Comparison of ENCODE assay signal across 11 mouse cellular contexts in genomic region chr9:36990626-36991368, GRCm38 (mm10).
DNase-seq lines count a peak whose midpoint lies in the region; ATAC-seq lines count a peak whose summit lies in the region.
"Had no signal": no experiment of that assay in that cellular context is flagged by ENCODE, and none has a peak within 500 bp of the region (broad histone marks: within the 10 kb centered on the region; RNA-seq: fewer than 3 reads in every experiment).

No protein-coding gene starts in this region.

- no peaks in the 10 kb centered on the region for H3K9me3 ChIP-seq in forebrain, embryonic 13.5 days (replicated peaks)
- no peaks in the 10 kb centered on the region for H3K9me3 ChIP-seq in forebrain, embryonic 11.5 days (ENCODE audit: control insufficient read depth, low read length)
- H3K9me3 ChIP-seq in embryonic facial prominence, embryonic 10.5 days = no peaks in the 10 kb centered on the region
- no peaks in the 10 kb centered on the region for H3K9me3 ChIP-seq in midbrain, embryonic 15.5 days
- H3K9me3 ChIP-seq: heart, embryonic 10.5 days; lung, embryonic 15.5 days had no signal

- H3K9ac ChIP-seq in forebrain, embryonic 13.5 days = 0 out of 2 replicates have a peak overlapping the region, but pooled peaks have one; percentile 12
- no peak overlapping the region for H3K9ac ChIP-seq in forebrain, embryonic 11.5 days (ENCODE audit: low read length)
- H3K9ac ChIP-seq in midbrain, embryonic 15.5 days = no peak overlapping the region
- H3K9ac ChIP-seq: lung, embryonic 15.5 days had no signal

- no peak overlapping the region for H3K4me3 ChIP-seq in forebrain, embryonic 13.5 days
- H3K4me3 ChIP-seq in forebrain, embryonic 11.5 days (ENCODE audit: low read depth, low read length) = no peak overlapping the region
- no peak overlapping the region for H3K4me3 ChIP-seq in embryonic facial prominence, embryonic 10.5 days
- no peak overlapping the region for H3K4me3 ChIP-seq in midbrain, embryonic 15.5 days
- H3K4me3 ChIP-seq: heart, embryonic 10.5 days; lung, embryonic 15.5 days had no signal

- H3K27me3 ChIP-seq in forebrain, embryonic 13.5 days = no peaks in the 10 kb centered on the region
- H3K27me3 ChIP-seq in forebrain, embryonic 11.5 days (ENCODE audit: control insufficient read depth, insufficient read depth, low read length) = no peaks in the 10 kb centered on the region
- H3K27me3 ChIP-seq in embryonic facial prominence, embryonic 10.5 days (replicated peaks; ENCODE audit: low read depth, poor library complexity, severe bottlenecking) = no peaks in the 10 kb centered on the region
- H3K27me3 ChIP-seq in midbrain, embryonic 15.5 days (replicated peaks) = no peaks in the 10 kb centered on the region
- H3K27me3 ChIP-seq: lung, embryonic 15.5 days had no signal

- H3K36me3 ChIP-seq in forebrain, embryonic 13.5 days (ENCODE audit: poor library complexity, severe bottlenecking) = no peaks in the 10 kb centered on the region
- no peaks in the 10 kb centered on the region for H3K36me3 ChIP-seq in forebrain, embryonic 11.5 days (ENCODE audit: control insufficient read depth, insufficient read depth, low read length)
- H3K36me3 ChIP-seq in embryonic facial prominence, embryonic 10.5 days (replicated peaks) = peaks cover 10% of the 10 kb centered on the region
- no peaks in the 10 kb centered on the region for H3K36me3 ChIP-seq in midbrain, embryonic 15.5 days (replicated peaks)
- H3K36me3 ChIP-seq: heart, embryonic 10.5 days; lung, embryonic 15.5 days had no signal

- H3K4me1 ChIP-seq in forebrain, embryonic 13.5 days = peaks cover 11% of the 10 kb centered on the region; the same call in 1 of the 2 replicates
- H3K4me1 ChIP-seq in forebrain, embryonic 11.5 days (replicated peaks; ENCODE audit: control insufficient read depth, insufficient read depth, low read length) = no peaks in the 10 kb centered on the region
- H3K4me1 ChIP-seq in embryonic facial prominence, embryonic 10.5 days = peaks cover 15% of the 10 kb centered on the region
- H3K4me1 ChIP-seq in midbrain, embryonic 15.5 days = peaks cover 22% of the 10 kb centered on the region

- WGBS in forebrain, embryonic 13.5 days = 70% methylated on average over 13 of the region's 13 CpGs
- WGBS in forebrain, embryonic 11.5 days = 76% methylated on average over 13 of the region's 13 CpGs
- WGBS in embryonic facial prominence, embryonic 10.5 days = 75% methylated on average over 13 of the region's 13 CpGs
- 48% methylated on average over 13 of the region's 13 CpGs for WGBS in midbrain, embryonic 15.5 days

- H3K4me2 ChIP-seq in forebrain, embryonic 13.5 days = no peak overlapping the region
- no peak overlapping the region for H3K4me2 ChIP-seq in forebrain, embryonic 11.5 days (ENCODE audit: low read depth, low read length, severe bottlenecking)
- no peak overlapping the region for H3K4me2 ChIP-seq in midbrain, embryonic 15.5 days
- H3K4me2 ChIP-seq: lung, embryonic 15.5 days had no signal

- no peak for ATAC-seq in forebrain, embryonic 13.5 days
- no peak for ATAC-seq in forebrain, embryonic 11.5 days (replicated peaks; ENCODE audit: low FRiP score)
- peak; percentile 27 for ATAC-seq in midbrain, embryonic 15.5 days (replicated peaks)

- peak overlapping the region; percentile 25; the same call in 1 of the 2 replicates for H3K27ac ChIP-seq in forebrain, embryonic 13.5 days
- H3K27ac ChIP-seq in forebrain, embryonic 11.5 days (ENCODE audit: low read depth, low read length) = no peak overlapping the region
- H3K27ac ChIP-seq in embryonic facial prominence, embryonic 10.5 days (replicated peaks) = 0 out of 2 replicates have a peak overlapping the region, but pooled peaks have one; percentile 1
- H3K27ac ChIP-seq in midbrain, embryonic 15.5 days = peak overlapping the region; percentile 69
- H3K27ac ChIP-seq: lung, embryonic 15.5 days had no signal

- DNase-seq in forebrain, embryonic 11.5 days (ENCODE audit: low spot score) = no peak
- DNase-seq in kidney, postnatal 25 days = peak; percentile 12 to 44
- no peak for DNase-seq in kidney, adult 9 months
- no peak for DNase-seq in embryonic facial prominence, embryonic 10.5 days (ENCODE audit: low spot score)
- DNase-seq in urinary bladder, postnatal 36 days (ENCODE audit: low spot score in 2 of 2) = no peak
- no peak for DNase-seq in thymus, postnatal 4 days
- DNase-seq: cerebellum, adult 11-12 months had no signal

Comparison
In these comparisons a context has a peak if more than half of its experiments do, and no peak if none do; other contexts are left out.
1. DNase-seq: peak in kidney, postnatal 25 days (2 of 2); none in forebrain, embryonic 11.5 days (single experiment), kidney, adult 9 months (single experiment), embryonic facial prominence, embryonic 10.5 days (single experiment), urinary bladder, postnatal 36 days (0 of 2) and thymus, postnatal 4 days (single experiment).